Mouse (Mus musculus) naive thymus-derived CD4-positive, alpha-beta T cell, adult 2 months (primary cell): ENCODE results near the gene Pitpnm1.
A peak's percentile ranks its signal among the peaks of the same experiment; 100 is the strongest.

Experiments
- DNase-seq: peaks from one replicate; pipeline ENCODE4 v3.0.0-alpha.2; 2011; ENCODE audit warnings: low read depth

Pitpnm1 gene

DNA sequence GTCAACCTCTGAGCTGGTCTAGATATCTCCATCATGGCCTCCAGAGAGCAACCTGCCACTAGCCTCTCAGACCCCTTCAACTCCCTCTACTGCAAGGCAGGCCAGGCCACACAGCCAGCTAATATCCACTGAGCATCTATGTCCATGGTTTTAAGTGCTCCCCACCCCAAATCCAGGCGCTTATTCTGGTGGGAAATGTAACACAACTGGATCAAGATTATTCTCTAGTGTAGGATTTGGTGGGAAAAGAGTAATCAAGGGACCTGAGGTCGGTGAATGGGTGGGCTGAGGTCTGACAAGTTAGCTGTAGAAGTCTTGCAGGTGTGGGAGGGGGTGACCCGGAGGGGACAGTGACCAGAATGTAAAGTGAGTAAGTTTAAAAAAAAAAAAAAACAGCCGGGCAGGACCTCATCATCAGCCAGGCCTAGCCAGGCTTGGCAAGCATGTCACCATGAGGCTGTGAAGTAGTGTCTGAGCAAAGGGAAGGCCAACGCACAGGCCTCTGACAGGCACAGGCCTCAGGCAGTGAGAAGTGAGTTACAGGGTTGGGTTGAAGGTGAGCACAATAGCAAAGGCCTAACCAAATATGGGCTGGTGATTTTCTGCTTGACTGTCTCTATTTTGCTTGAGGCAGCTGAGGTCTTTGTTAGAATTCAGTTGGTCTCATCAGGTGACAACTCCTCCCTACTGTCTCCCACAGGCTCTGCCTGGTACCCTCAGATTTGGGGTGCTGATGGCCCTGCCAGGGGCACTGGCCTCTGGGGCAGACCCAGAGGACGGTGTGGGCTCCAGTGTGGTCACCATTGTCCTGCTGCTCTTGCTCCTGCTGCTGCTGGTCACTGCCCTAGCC, 55.6 kb downstream of the Pitpnm1 start:
- DNase-seq: peak; percentile 46

DNA sequence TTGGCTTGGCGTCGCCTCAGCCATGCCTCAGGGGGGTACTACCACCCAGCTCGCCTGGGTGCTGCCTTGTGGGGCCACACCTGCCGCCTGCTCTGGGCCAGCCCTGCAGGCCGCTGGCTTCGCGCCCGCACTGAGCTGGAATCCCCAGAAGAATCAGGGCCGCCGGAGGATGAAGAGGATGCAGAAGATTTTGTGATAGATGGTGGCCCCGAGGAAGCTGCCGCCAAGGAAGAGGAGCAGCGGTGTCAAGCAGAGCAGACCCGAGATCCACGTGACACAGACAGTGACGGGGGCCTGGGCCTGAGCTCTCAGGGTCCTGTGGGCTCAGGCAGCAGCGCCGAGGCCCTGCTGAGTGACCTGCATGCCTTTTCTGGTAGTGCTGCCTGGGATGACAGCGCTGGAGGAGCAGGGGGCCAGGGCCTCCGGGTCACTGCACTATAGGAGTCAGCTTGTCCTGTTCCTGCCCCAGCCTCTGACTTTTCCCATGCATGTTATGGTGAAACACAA, 56.3 kb downstream of the Pitpnm1 start:
- DNase-seq: no peak

DNA sequence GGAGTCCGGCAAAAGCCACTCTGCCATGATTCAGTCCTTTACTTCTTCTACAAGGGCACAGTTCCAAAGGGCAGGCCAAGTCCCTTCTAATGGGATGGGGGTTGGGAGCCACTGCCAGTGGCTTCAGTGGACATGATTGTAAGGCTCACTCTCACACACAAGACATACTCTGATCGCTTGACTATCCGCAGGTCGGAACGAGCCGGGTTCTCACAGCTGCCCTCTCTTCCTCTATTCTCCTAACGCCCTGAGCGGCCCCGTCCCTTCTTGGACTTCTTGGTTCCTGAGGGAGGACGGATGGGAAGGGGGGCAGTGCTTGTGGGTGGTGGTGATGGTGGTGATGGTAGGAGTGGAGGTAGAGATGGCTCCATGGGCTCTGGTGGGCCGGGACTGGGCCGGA, 57.0 kb downstream of the Pitpnm1 start:
- no peak for DNase-seq

DNA sequence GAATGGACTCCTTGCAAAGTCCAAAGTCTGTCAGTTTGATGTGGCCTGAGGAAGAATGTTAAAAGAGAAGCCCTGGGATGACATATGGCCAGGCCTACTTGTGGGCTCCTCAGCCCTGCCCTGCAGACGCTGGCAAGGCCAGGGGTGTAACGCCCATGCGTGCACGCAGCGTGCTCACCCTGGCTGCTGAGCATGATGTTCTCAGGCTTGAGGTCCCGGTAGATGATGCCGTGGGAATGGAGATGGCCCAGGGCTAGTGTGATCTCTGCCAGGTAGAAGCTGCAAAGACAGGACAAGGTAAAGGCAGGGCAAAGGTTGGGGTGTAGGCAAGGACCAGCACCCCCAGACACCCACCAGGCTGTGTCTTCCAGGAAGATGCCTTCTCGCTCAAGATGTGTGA, 59.3 kb downstream of the Pitpnm1 start:
- no peak for DNase-seq

DNA sequence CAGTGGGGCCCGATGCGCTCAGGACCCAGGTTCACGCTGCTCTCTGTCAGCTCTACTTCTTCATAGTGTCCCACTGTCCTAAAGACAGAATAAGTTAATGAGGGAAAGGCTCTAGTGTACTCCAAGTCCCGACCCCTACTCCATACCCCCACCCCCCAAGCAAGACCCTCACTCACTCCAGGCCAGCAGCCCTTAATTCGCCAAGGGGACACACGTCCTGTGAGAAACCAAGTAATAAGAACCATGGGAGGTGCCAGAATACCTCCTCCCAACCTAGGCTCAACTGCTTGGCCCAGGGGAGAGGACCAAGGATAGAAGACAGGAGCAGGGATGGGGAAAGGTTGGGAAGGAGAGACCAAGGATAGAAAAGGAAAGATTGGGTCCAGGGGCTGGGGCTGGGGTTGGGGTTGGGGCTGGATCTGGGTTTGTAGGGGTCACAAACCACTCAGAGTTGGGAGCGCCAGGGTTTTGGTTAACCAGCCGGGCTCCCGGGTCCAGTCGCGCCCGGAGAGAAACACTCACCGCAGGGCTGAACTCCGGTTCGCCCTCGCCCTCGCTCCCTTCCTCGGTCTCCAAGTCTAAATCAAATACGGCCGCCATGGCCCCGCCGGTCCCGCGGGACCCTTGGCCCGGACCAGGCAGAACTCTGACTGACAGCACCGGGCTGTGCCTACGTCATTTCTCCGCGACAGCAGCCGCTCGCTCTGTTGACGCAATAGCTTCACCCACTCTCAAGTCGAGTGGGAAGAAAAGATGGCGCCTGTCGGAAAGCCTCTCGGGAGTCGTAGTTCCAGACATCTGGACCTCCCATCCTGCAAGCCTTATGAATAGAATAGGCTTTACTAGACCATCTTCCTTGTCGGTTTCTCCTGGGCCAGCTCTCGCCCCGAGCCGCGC, 63.1 kb downstream of the Pitpnm1 start, which contains the start of gene Rps6kb2:
Gene Rps6kb2 (minus strand): TSS at position 709 of the 897 bp plus-strand sequence.
- peak; percentile 95 for DNase-seq

DNA sequence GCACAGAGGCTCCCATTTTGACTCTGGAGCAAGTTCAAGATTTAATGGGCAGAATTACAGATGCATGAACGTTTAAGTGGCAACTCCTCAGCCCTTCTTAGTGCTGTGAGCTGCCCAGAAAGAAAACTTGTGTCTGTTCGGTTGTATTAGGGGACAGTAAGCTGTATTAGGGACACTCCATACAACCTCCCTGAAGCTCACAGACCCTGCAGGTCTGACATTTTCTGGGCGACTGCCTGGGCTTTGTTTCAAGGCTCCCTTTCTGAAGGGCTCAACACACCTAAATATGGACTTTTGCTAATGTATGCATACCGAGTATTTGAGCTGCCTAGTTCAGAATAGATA, 63.7 kb downstream of the Pitpnm1 start:
- DNase-seq: no peak
